Mouse (Mus musculus) forebrain, embryonic 15.5 days (tissue): ENCODE data around the gene Elmo3. TPM values are rescaled to one million over a fixed set of nuclear protein-coding genes. Genes with fewer than 3 reads are reported as not detected.
A peak's percentile ranks its signal among the peaks of the same experiment; 100 is the strongest.

Experiments used
- ATAC-seq: fragments of 200-750 bp; cut with Nextera tagmentation; replicated peaks from 2 replicates; pipeline ENCODE4 v1.8.0; 2017; ENCODE audit warnings: mild to moderate bottlenecking, moderate TSS enrichment, moderate library complexity
- H3K27ac ChIP-seq: fragments of 300-500 bp; sonication (generic); replicated peaks from 2 replicates; pipeline ENCODE4 v1.5.1; 2015; ENCODE audit warnings: mild to moderate bottlenecking, inconsistent platforms
- H3K27me3 ChIP-seq: fragments of 300-500 bp; sonication (generic); 2 replicates; pipeline ENCODE4 v1.6.1; 2015; ENCODE audit warnings: inconsistent platforms
- H3K36me3 ChIP-seq: fragments of 300-500 bp; sonication (generic); 2 replicates; pipeline ENCODE4 v1.6.1; 2015; ENCODE audit warnings: mild to moderate bottlenecking, inconsistent platforms
- H3K4me1 ChIP-seq: fragments of 300-500 bp; sonication (generic); 2 replicates; pipeline ENCODE4 v1.6.1; 2015; ENCODE audit warnings: inconsistent platforms
- H3K4me2 ChIP-seq: fragments of 300-500 bp; sonication (generic); replicated peaks from 2 replicates; pipeline ENCODE4 v1.6.1; 2015; ENCODE audit warnings: mild to moderate bottlenecking, inconsistent platforms
- H3K4me3 ChIP-seq: fragments of 300-500 bp; sonication (generic); 2 replicates; pipeline ENCODE4 v1.5.1; 2015; ENCODE audit warnings: mild to moderate bottlenecking, inconsistent platforms
- H3K9ac ChIP-seq: fragments of 300-500 bp; sonication (generic); replicated peaks from 2 replicates; pipeline ENCODE4 v1.6.1; 2015; ENCODE audit warnings: mild to moderate bottlenecking, inconsistent platforms
- H3K9me3 ChIP-seq: fragments of 300-500 bp; sonication (generic); 2 replicates; pipeline ENCODE4 v1.6.1; 2016; ENCODE audit warnings: inconsistent platforms
- WGBS: fragments of 180-500 bp; shearing (Covaris S2); methylation state at CpG from one replicate; pipeline ENCODE4 v1.1.7; 2015; ENCODE audit warnings: mixed read lengths; 5-methylcytosine and 5-hydroxymethylcytosine counted together
- polyA plus RNA-seq: library from polyadenylated mRNA; unstranded; fragments of >200 nt; fragmentation: Nextera tagmentation; extraction: Ambion mirVana; gene quantifications from 2 replicates; pipeline ENCODE4 v1.2.1, GENCODE M21; 2015

Elmo3 gene
- polyA plus RNA-seq, 1 experiment from 2014 or later, result 0.98 TPM

GRCm38 (mm10) chr8:105292471-105292870 lies 12.9 kb upstream of the Elmo3 start:
- no peaks in the 10 kb centered on the region for H3K9me3 ChIP-seq

GRCm38 (mm10) chr8:105293405-105293804 lies 12.0 kb upstream of the Elmo3 start:
- Histone ChIP-seq H3K27ac (no peak overlapping the region), H3K27me3 (0 out of 2 replicates have a peak, but pooled peaks cover 4% of the 10 kb centered on the region), H3K4me1 (peaks cover 32% of the 10 kb centered on the region), H3K4me2 (no peak overlapping the region), H3K36me3 (no peaks in the 10 kb centered on the region), H3K9me3 (no peaks in the 10 kb centered on the region), H3K9ac (no peak overlapping the region), H3K4me3 (no peak overlapping the region)
- ATAC-seq, result no peak
- 76% methylated on average over 19 of the region's 19 CpGs for WGBS

More at GRCm38 (mm10) chr8:105292471-105292870, 12.9 kb upstream of the Elmo3 start:
- no peak overlapping the region for H3K4me2 ChIP-seq
- ATAC-seq, result no peak
- H3K9ac ChIP-seq, result no peak overlapping the region
- H3K4me3 ChIP-seq, result no peak overlapping the region
- H3K4me1 ChIP-seq, result peaks cover 37% of the 10 kb centered on the region
- H3K27ac ChIP-seq, result no peak overlapping the region
- 85% methylated on average over 7 of the region's 7 CpGs for WGBS
- 0 out of 2 replicates have a peak, but pooled peaks cover 4% of the 10 kb centered on the region for H3K27me3 ChIP-seq
- no peaks in the 10 kb centered on the region for H3K36me3 ChIP-seq

GRCm38 (mm10) chr8:105294776-105295175 lies 10.6 kb upstream of the Elmo3 start:
- 58% methylated on average over 9 of the region's 9 CpGs for WGBS
- H3K27ac ChIP-seq, result no peak overlapping the region
- H3K4me1 ChIP-seq, result peaks cover 38% of the 10 kb centered on the region
- no peak overlapping the region for H3K9ac ChIP-seq
- peaks cover 4% of the 10 kb centered on the region; the same call in 1 of the 2 replicates for H3K36me3 ChIP-seq
- H3K4me3 ChIP-seq, result no peak overlapping the region
- no peaks in the 10 kb centered on the region for H3K9me3 ChIP-seq
- no peak overlapping the region for H3K4me2 ChIP-seq
- H3K27me3 ChIP-seq, result 0 out of 2 replicates have a peak, but pooled peaks cover 4% of the 10 kb centered on the region
- no peak for ATAC-seq

- 0 out of 2 replicates have a peak, but pooled peaks cover 4% of the 10 kb centered on the region for H3K27me3 ChIP-seq
- no peak overlapping the region for H3K9ac ChIP-seq
- 74% methylated on average over 11 of the region's 11 CpGs for WGBS
- no peak for ATAC-seq
- H3K4me2 ChIP-seq, result no peak overlapping the region
- peaks cover 34% of the 10 kb centered on the region for H3K4me1 ChIP-seq
- H3K9me3 ChIP-seq, result no peaks in the 10 kb centered on the region
- H3K4me3 ChIP-seq, result no peak overlapping the region
- H3K27ac ChIP-seq, result no peak overlapping the region
- peaks cover 8% of the 10 kb centered on the region for H3K36me3 ChIP-seq
These were observed 10.1 kb upstream of the Elmo3 start for GRCm38 (mm10) chr8:105295256-105295655.

GRCm38 (mm10) chr8:105295895-105296573 lies 9.4 kb upstream of the Elmo3 start, which contains the start of gene Exoc3l:
Gene Exoc3l (minus strand): TSS chr8:105296101.
- no peak for ATAC-seq
- 77% methylated on average over 11 of the region's 11 CpGs for WGBS
- Histone ChIP-seq H3K9me3 (no peaks in the 10 kb centered on the region), H3K36me3 (peaks cover 16% of the 10 kb centered on the region), H3K9ac (0 out of 2 replicates have a peak within 1 kb of the TSS, but pooled peaks have one; percentile 87), H3K27me3 (no peaks in the 10 kb centered on the region), H3K27ac (peak within 1 kb of the TSS; percentile 14; the same call in 1 of the 2 replicates), H3K4me3 (peak within 1 kb of the TSS; percentile 88; the same call in 1 of the 2 replicates), H3K4me1 (peaks cover 26% of the 10 kb centered on the region), H3K4me2 (peak within 1 kb of the TSS; percentile 70)

- Histone ChIP-seq H3K9me3 (no peaks in the 10 kb centered on the region), H3K4me3 (peak within 1 kb of the TSS; percentile 88), H3K36me3 (peaks cover 31% of the 10 kb centered on the region), H3K27ac (peak within 1 kb of the TSS; percentile 42), H3K4me2 (peak within 1 kb of the TSS; percentile 70), H3K9ac (peak within 1 kb of the TSS; percentile 87), H3K27me3 (no peaks in the 10 kb centered on the region), H3K4me1 (peaks cover 24% of the 10 kb centered on the region)
- WGBS, result under 1% methylated on average over 58 of the region's 58 CpGs
- peak; percentile 94 for ATAC-seq
These were observed 7.7 kb upstream of the Elmo3 start, which contains the start of gene E2f4 for GRCm38 (mm10) chr8:105297511-105298192. Gene E2f4 (plus strand): TSS chr8:105297663.

GRCm38 (mm10) chr8:105298351-105299252 lies 6.8 kb upstream of the Elmo3 start:
- Histone ChIP-seq H3K27ac (no peak overlapping the region), H3K9ac (peak overlapping the region; percentile 87), H3K4me1 (peaks cover 24% of the 10 kb centered on the region), H3K9me3 (no peaks in the 10 kb centered on the region), H3K4me2 (peak overlapping the region; percentile 70), H3K4me3 (peak overlapping the region; percentile 88), H3K27me3 (no peaks in the 10 kb centered on the region), H3K36me3 (peaks cover 38% of the 10 kb centered on the region)
- WGBS, result 58% methylated on average over 18 of the region's 18 CpGs
- ATAC-seq, result no peak

- no peak overlapping the region for H3K4me2 ChIP-seq
- H3K9ac ChIP-seq, result no peak overlapping the region
- 95% methylated on average over 8 of the region's 8 CpGs for WGBS
- H3K4me1 ChIP-seq, result peaks cover 29% of the 10 kb centered on the region
- H3K4me3 ChIP-seq, result no peak overlapping the region
- H3K27ac ChIP-seq, result no peak overlapping the region
- H3K27me3 ChIP-seq, result no peaks in the 10 kb centered on the region
- H3K9me3 ChIP-seq, result no peaks in the 10 kb centered on the region
- H3K36me3 ChIP-seq, result peaks cover 49% of the 10 kb centered on the region
- no peak for ATAC-seq
These were observed 5.4 kb upstream of the Elmo3 start for GRCm38 (mm10) chr8:105299962-105300361.

- Histone ChIP-seq H3K4me3 (no peak overlapping the region), H3K4me2 (no peak overlapping the region), H3K36me3 (peaks cover 57% of the 10 kb centered on the region), H3K9me3 (no peaks in the 10 kb centered on the region), H3K9ac (no peak overlapping the region), H3K27ac (no peak overlapping the region), H3K4me1 (peaks cover 25% of the 10 kb centered on the region), H3K27me3 (no peaks in the 10 kb centered on the region)
- 83% methylated on average over 8 of the region's 8 CpGs for WGBS
- ATAC-seq, result no peak
These were observed 2.0 kb upstream of the Elmo3 start for GRCm38 (mm10) chr8:105303396-105303795.

GRCm38 (mm10) chr8:105303874-105304273 lies 1.5 kb upstream of the Elmo3 start:
- Histone ChIP-seq H3K9me3 (no peaks in the 10 kb centered on the region), H3K4me3 (no peak overlapping the region), H3K9ac (no peak overlapping the region), H3K36me3 (peaks cover 57% of the 10 kb centered on the region), H3K27me3 (no peaks in the 10 kb centered on the region), H3K4me1 (peaks cover 21% of the 10 kb centered on the region), H3K27ac (no peak overlapping the region), H3K4me2 (no peak overlapping the region)
- ATAC-seq, result no peak
- WGBS, result 88% methylated on average over 9 of the region's 9 CpGs

GRCm38 (mm10) chr8:105304325-105305210 lies 833 bp upstream of the Elmo3 start:
- no peak overlapping the region for H3K9ac ChIP-seq
- 68% methylated on average over 9 of the region's 9 CpGs for WGBS
- H3K4me2 ChIP-seq, result no peak overlapping the region
- H3K4me1 ChIP-seq, result peaks cover 14% of the 10 kb centered on the region
- no peaks in the 10 kb centered on the region for H3K27me3 ChIP-seq
- ATAC-seq, result 0 out of 2 replicates have a peak, but pooled peaks have one; percentile 13
- no peaks in the 10 kb centered on the region for H3K9me3 ChIP-seq
- no peak overlapping the region for H3K4me3 ChIP-seq
- H3K36me3 ChIP-seq, result peaks cover 56% of the 10 kb centered on the region
- no peak overlapping the region for H3K27ac ChIP-seq
